Comparison of ENCODE assay signal across 11 mouse cellular contexts in genomic region chr7:79315149-79315548, GRCm38 (mm10). TPM values are rescaled to one million over a fixed set of nuclear protein-coding genes. Genes with fewer than 3 reads are reported as not detected.
DNase-seq lines count a peak whose midpoint lies in the region; ATAC-seq and TF ChIP-seq lines count a peak whose summit lies in the region.
"Had no signal": no experiment of that assay in that cellular context is flagged by ENCODE, and none has a peak within 500 bp of the region (broad histone marks: within the 10 kb centered on the region; RNA-seq: fewer than 3 reads in every experiment).

No protein-coding gene starts in this region.

- H3K27ac ChIP-seq in layer of hippocampus, adult 2 months = peak overlapping the region; percentile 82
- peak overlapping the region; percentile 44; the same call in 1 of the 2 replicates for H3K27ac ChIP-seq in hindbrain, embryonic 12.5 days
- peak overlapping the region; percentile 39; the same call in 1 of the 2 replicates for H3K27ac ChIP-seq in neural tube, embryonic 14.5 days (ENCODE audit: low read depth, low read length)

- H3K4me3 ChIP-seq in layer of hippocampus, adult 2 months = no peak overlapping the region
- no peak overlapping the region for H3K4me3 ChIP-seq in hindbrain, embryonic 12.5 days
- no peak overlapping the region for H3K4me3 ChIP-seq in neural tube, embryonic 14.5 days (ENCODE audit: low read depth, low read length)

- no peak for DNase-seq in layer of hippocampus, adult 2 months (ENCODE audit: low spot score in 2 of 2)
- DNase-seq in layer of hippocampus, postnatal 10 days (ENCODE audit: low spot score in 2 of 2) = no peak
- DNase-seq in cerebellum, adult 9-10 months = peak; percentile 72
- DNase-seq in gastrocnemius, postnatal 25 days = no peak
- DNase-seq in gastrocnemius, postnatal 10 days = no peak
- DNase-seq in thymus, postnatal 10 days (ENCODE audit: low spot score in 2 of 2) = no peak
- DNase-seq: right cerebral cortex, adult 18-20 months; thymus, adult 18-20 months had no signal

- no peak for TF ChIP-seq CTCF in layer of hippocampus, adult 2 months (conservative IDR thresholded peaks at IDR 0.05)

- ATAC-seq in hindbrain, embryonic 12.5 days (ENCODE audit: low FRiP score) = no peak
- no peak for ATAC-seq in neural tube, embryonic 14.5 days (ENCODE audit: low read depth)

- H3K9me3 ChIP-seq in hindbrain, embryonic 12.5 days (replicated peaks) = no peaks in the 10 kb centered on the region
- no peaks in the 10 kb centered on the region for H3K9me3 ChIP-seq in neural tube, embryonic 14.5 days (ENCODE audit: control insufficient read depth, low read length)

- no peaks in the 10 kb centered on the region for H3K27me3 ChIP-seq in hindbrain, embryonic 12.5 days
- H3K27me3 ChIP-seq in neural tube, embryonic 14.5 days (ENCODE audit: control insufficient read depth, insufficient read depth, low read length) = no peaks in the 10 kb centered on the region
- H3K27me3 ChIP-seq: CH12.LX had no signal

- H3K4me2 ChIP-seq in hindbrain, embryonic 12.5 days (replicated peaks) = no peak overlapping the region
- H3K4me2 ChIP-seq in neural tube, embryonic 14.5 days (ENCODE audit: low read depth, low read length) = no peak overlapping the region

- 55% methylated on average over 8 of the region's 8 CpGs for WGBS in hindbrain, embryonic 12.5 days
- 54% methylated on average over 8 of the region's 8 CpGs for WGBS in neural tube, embryonic 14.5 days

- no peaks in the 10 kb centered on the region for H3K36me3 ChIP-seq in hindbrain, embryonic 12.5 days
- no peaks in the 10 kb centered on the region for H3K36me3 ChIP-seq in neural tube, embryonic 14.5 days (ENCODE audit: control insufficient read depth, insufficient read depth, low read length)

- peaks cover 64% of the 10 kb centered on the region for H3K4me1 ChIP-seq in hindbrain, embryonic 12.5 days
- H3K4me1 ChIP-seq in neural tube, embryonic 14.5 days (ENCODE audit: control insufficient read depth, insufficient read depth, low read length) = peaks cover 51% of the 10 kb centered on the region

- H3K9ac ChIP-seq in hindbrain, embryonic 12.5 days = no peak overlapping the region
- H3K9ac ChIP-seq in neural tube, embryonic 14.5 days (replicated peaks; ENCODE audit: low read depth, low read length) = no peak overlapping the region

RNA-seq across cellular contexts. Expression of gene Abhd2, which starts 42.1 kb away (rescaled TPM):
- total RNA-seq in layer of hippocampus, adult 2 months (2021) = 10 to 100 TPM; 69.6 to 70.8 TPM
- 100 to 1,000 TPM in 1 of 2 experiments, 10 to 100 TPM in 1; 93.4 to 101 TPM for total RNA-seq in layer of hippocampus, postnatal 10 days (2021)
- 14.3 and 17.7 TPM in 2 replicates for polyA plus RNA-seq in hindbrain, embryonic 12.5 days (2016; fragmentation: Nextera tagmentation; extraction: Ambion mirVana)
- 20.3 and 22.8 TPM in 2 replicates for polyA plus RNA-seq in neural tube, embryonic 14.5 days (2014; fragmentation: Nextera tagmentation; extraction: Ambion mirVana)
- 1 to 10 TPM; 6.1 to 7.1 TPM for total RNA-seq in gastrocnemius, postnatal 25 days (2021)
- total RNA-seq in gastrocnemius, postnatal 10 days (2021) = 10 to 100 TPM; 14.4 to 18.6 TPM
